ENCODE assay signal across 9 mouse cellular contexts in genomic region chr6:30673764-30674561, GRCm38 (mm10). TPM values are rescaled to one million over a fixed set of nuclear protein-coding genes. Genes with fewer than 3 reads are reported as not detected.
DNase-seq lines count a peak whose midpoint lies in the region; ATAC-seq lines count a peak whose summit lies in the region.
"Had no signal": no experiment of that assay in that cellular context is flagged by ENCODE, and none has a peak within 500 bp of the region (broad histone marks: within the 10 kb centered on the region; RNA-seq: fewer than 3 reads in every experiment).

No protein-coding gene starts in this region.

- WGBS in embryonic facial prominence, embryonic 15.5 days = 26% methylated on average over 14 of the region's 14 CpGs
- WGBS in hindbrain, embryonic 11.5 days = 46% methylated on average over 14 of the region's 14 CpGs
- 16% methylated on average over 14 of the region's 14 CpGs for WGBS in liver, embryonic 12.5 days (ENCODE audit: insufficient replicate concordance)

- no peaks in the 10 kb centered on the region for H3K27me3 ChIP-seq in embryonic facial prominence, embryonic 15.5 days
- H3K27me3 ChIP-seq in hindbrain, embryonic 11.5 days (ENCODE audit: control insufficient read depth, insufficient read depth, low read length) = no peaks in the 10 kb centered on the region
- no peaks in the 10 kb centered on the region for H3K27me3 ChIP-seq in liver, embryonic 12.5 days (replicated peaks)
- H3K27me3 ChIP-seq: Patski had no signal

- ATAC-seq in embryonic facial prominence, embryonic 15.5 days (ENCODE audit: insufficient number of reproducible peaks, low FRiP score, low TSS enrichment, low read depth) = no peak
- ATAC-seq in hindbrain, embryonic 11.5 days (ENCODE audit: low FRiP score) = no peak; the same call in 1 of the 2 replicates
- peak; percentile 37; the same call in 1 of the 2 replicates for ATAC-seq in liver, embryonic 12.5 days
- ATAC-seq: Patski had no signal

- peak overlapping the region; percentile 42; the same call in 1 of the 2 replicates for H3K4me2 ChIP-seq in embryonic facial prominence, embryonic 15.5 days (replicated peaks)
- no peak overlapping the region; the same call in 1 of the 2 replicates for H3K4me2 ChIP-seq in hindbrain, embryonic 11.5 days (replicated peaks; ENCODE audit: low read depth, low read length)
- peak overlapping the region; percentile 50 for H3K4me2 ChIP-seq in liver, embryonic 12.5 days

- DNase-seq in left cerebral cortex, postnatal 4 days = peak; percentile 54
- no peak for DNase-seq in left cerebral cortex, adult 8-10 months (ENCODE audit: low spot score in 2 of 2)
- DNase-seq in hindbrain, embryonic 11.5 days (ENCODE audit: low spot score) = peak; percentile 43
- DNase-seq in retina, embryonic 14.5 days (ENCODE audit: low spot score) = peak; percentile 46
- DNase-seq in ovary, postnatal 10 days (ENCODE audit: low spot score) = no peak
- DNase-seq in frontal cortex, postnatal 25 days (ENCODE audit: low spot score in 2 of 2) = no peak

- H3K9ac ChIP-seq in embryonic facial prominence, embryonic 15.5 days = no peak overlapping the region
- peak overlapping the region; percentile 25; the same call in 1 of the 2 replicates for H3K9ac ChIP-seq in hindbrain, embryonic 11.5 days (ENCODE audit: low read depth, low read length)
- H3K9ac ChIP-seq in liver, embryonic 12.5 days = no peak overlapping the region

- H3K36me3 ChIP-seq in embryonic facial prominence, embryonic 15.5 days = no peaks in the 10 kb centered on the region
- H3K36me3 ChIP-seq in hindbrain, embryonic 11.5 days (ENCODE audit: control insufficient read depth, insufficient read depth, low read length) = no peaks in the 10 kb centered on the region
- no peaks in the 10 kb centered on the region for H3K36me3 ChIP-seq in liver, embryonic 12.5 days

- peaks cover 69% of the 10 kb centered on the region for H3K4me1 ChIP-seq in embryonic facial prominence, embryonic 15.5 days
- H3K4me1 ChIP-seq in hindbrain, embryonic 11.5 days (replicated peaks; ENCODE audit: control insufficient read depth, insufficient read depth, low read length) = peaks cover 17% of the 10 kb centered on the region
- peaks cover 44% of the 10 kb centered on the region for H3K4me1 ChIP-seq in liver, embryonic 12.5 days

- H3K9me3 ChIP-seq in embryonic facial prominence, embryonic 15.5 days (replicated peaks) = no peaks in the 10 kb centered on the region
- H3K9me3 ChIP-seq in hindbrain, embryonic 11.5 days (ENCODE audit: control insufficient read depth, low read length) = no peaks in the 10 kb centered on the region
- no peaks in the 10 kb centered on the region for H3K9me3 ChIP-seq in liver, embryonic 12.5 days (replicated peaks)

- H3K4me3 ChIP-seq in embryonic facial prominence, embryonic 15.5 days (replicated peaks) = no peak overlapping the region
- H3K4me3 ChIP-seq in hindbrain, embryonic 11.5 days (ENCODE audit: low read depth, low read length) = no peak overlapping the region
- 0 out of 2 replicates have a peak overlapping the region, but pooled peaks have one; percentile 1 for H3K4me3 ChIP-seq in liver, embryonic 12.5 days

- intact Hi-C loops in left cerebral cortex, postnatal 4 days (cut with DNase I) = no loop called here

- peak overlapping the region; percentile 97 for H3K27ac ChIP-seq in embryonic facial prominence, embryonic 15.5 days (replicated peaks)
- peak overlapping the region; percentile 25 for H3K27ac ChIP-seq in hindbrain, embryonic 11.5 days (ENCODE audit: low read depth, low read length)
- peak overlapping the region; percentile 33; the same call in 1 of the 2 replicates for H3K27ac ChIP-seq in liver, embryonic 12.5 days

RNA-seq across cellular contexts. Expression of gene Cep41, which starts 19.6 kb away (rescaled TPM):
- 10 to 100 TPM in 1 of 2 experiments, 1 to 10 TPM in 1; 7.4 to 10.9 TPM for total RNA-seq in left cerebral cortex, postnatal 4 days (2021)
- total RNA-seq in left cerebral cortex, adult 8-10 months (2022) = 1 to 10 TPM; 4.9 to 6.6 (median 6.1) TPM
- polyA plus RNA-seq in embryonic facial prominence, embryonic 15.5 days (2015; fragmentation: Nextera tagmentation; extraction: Ambion mirVana) = 30.9 and 33.1 TPM in 2 replicates
- 19.7 and 26.8 TPM in 2 replicates for polyA plus RNA-seq in hindbrain, embryonic 11.5 days (2014; fragmentation: Nextera tagmentation; extraction: Ambion mirVana)
- 5.6 and 6.1 TPM in 2 replicates for polyA plus RNA-seq in liver, embryonic 12.5 days (2016; fragmentation: Nextera tagmentation; extraction: Ambion mirVana)

RNA-seq across cellular contexts. Expression of gene Cpa1, which starts 34.9 kb away (rescaled TPM):
- total RNA-seq in left cerebral cortex, postnatal 4 days (2021) = not detected
- not detected for total RNA-seq in left cerebral cortex, adult 8-10 months (2022)
- 0.98 and 1.2 TPM in 2 replicates for polyA plus RNA-seq in embryonic facial prominence, embryonic 15.5 days (2015; fragmentation: Nextera tagmentation; extraction: Ambion mirVana)
- 0.11 and 0.28 TPM in 2 replicates for polyA plus RNA-seq in hindbrain, embryonic 11.5 days (2014; fragmentation: Nextera tagmentation; extraction: Ambion mirVana)
- 0.54 and 0.91 TPM in 2 replicates for polyA plus RNA-seq in liver, embryonic 12.5 days (2016; fragmentation: Nextera tagmentation; extraction: Ambion mirVana)
- polyA plus RNA-seq: Patski had no signal

RNA-seq across cellular contexts. Expression of gene Mest, which starts 49.4 kb away (rescaled TPM):
- total RNA-seq in left cerebral cortex, postnatal 4 days (2021) = 100 to 1,000 TPM; 104 to 155 TPM
- 100 to 1,000 TPM in 1 of 4 experiments, 10 to 100 TPM in 3; 66.1 to 109 (median 76.2) TPM for total RNA-seq in left cerebral cortex, adult 8-10 months (2022)
- polyA plus RNA-seq in embryonic facial prominence, embryonic 15.5 days (2015; fragmentation: Nextera tagmentation; extraction: Ambion mirVana) = 1,312 and 1,376 TPM in 2 replicates
- 1,131 and 1,227 TPM in 2 replicates for polyA plus RNA-seq in hindbrain, embryonic 11.5 days (2014; fragmentation: Nextera tagmentation; extraction: Ambion mirVana)
- polyA plus RNA-seq in liver, embryonic 12.5 days (2016; fragmentation: Nextera tagmentation; extraction: Ambion mirVana) = 372 and 384 TPM in 2 replicates

Comparison
In these comparisons a context has a peak if more than half of its experiments do, and no peak if none do; other contexts are left out.
1. DNase-seq: peak in left cerebral cortex, postnatal 4 days (single experiment), hindbrain, embryonic 11.5 days (single experiment) and retina, embryonic 14.5 days (single experiment); none in left cerebral cortex, adult 8-10 months (0 of 2), ovary, postnatal 10 days (single experiment) and frontal cortex, postnatal 25 days (0 of 2).
2. H3K27ac ChIP-seq: peak in every context shown above with its lines; median percentile 97 in embryonic facial prominence, embryonic 15.5 days; 33 in liver, embryonic 12.5 days; 25 in hindbrain, embryonic 11.5 days.